Mouse (Mus musculus): ENCODE data around the gene Kirrel.

The Kirrel gene

DNA sequence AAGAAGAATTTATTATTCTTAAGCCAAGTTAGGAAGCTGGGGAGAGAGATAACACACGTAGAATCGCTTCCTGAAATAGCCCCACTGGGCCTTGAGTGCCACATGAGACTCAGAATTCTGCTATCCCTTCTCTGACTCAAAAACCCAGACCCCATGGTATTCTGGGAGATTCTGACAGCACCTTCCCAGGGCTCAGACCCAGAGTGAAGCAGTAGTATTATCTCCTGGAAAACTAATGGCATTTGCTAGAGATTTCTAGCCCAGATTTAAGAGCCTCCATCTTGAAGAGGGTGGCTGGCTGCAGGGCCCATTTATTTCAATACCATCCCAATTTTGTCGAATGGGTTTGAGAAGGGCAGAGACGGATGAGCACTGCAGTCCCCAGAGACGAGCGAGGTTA, 6.9 kb downstream of the Kirrel start:
- DNase-seq (ENCODE audit: low spot score): no peak

GRCm38 (mm10) chr3:87165291-87165881, 9.2 kb downstream of the Kirrel start:
- DNase-seq (ENCODE audit: low spot score): no peak

- DNase-seq (ENCODE audit: low spot score): no peak
Measured at GRCm38 (mm10) chr3:87164099-87164815, 10.3 kb downstream of the Kirrel start.

GRCm38 (mm10) chr3:87163116-87163515, 11.4 kb downstream of the Kirrel start:
- no peak for DNase-seq (ENCODE audit: low spot score)

GRCm38 (mm10) chr3:87162380-87162779, 12.2 kb downstream of the Kirrel start:
- DNase-seq (ENCODE audit: low spot score): no peak

DNA sequence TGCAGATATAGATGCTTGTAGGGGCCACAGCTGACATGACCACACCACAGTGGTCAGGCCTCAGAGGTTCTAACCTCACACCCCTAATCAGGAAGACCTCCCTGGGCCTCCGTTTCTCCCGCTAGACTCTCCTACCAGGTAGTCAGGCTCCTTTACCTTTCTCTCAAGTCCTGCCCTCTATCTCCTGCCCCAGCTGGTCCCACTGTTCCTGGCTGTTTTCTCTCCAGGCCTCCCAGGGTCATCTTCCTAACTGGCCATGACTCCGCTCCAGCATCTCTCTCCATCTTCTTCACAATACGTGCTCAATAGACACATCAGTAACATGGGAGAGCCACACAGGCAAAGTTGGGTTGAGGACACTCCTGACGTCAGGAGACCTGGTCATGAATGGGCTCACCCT, 12.9 kb downstream of the Kirrel start:
- no peak for DNase-seq (ENCODE audit: low spot score)

DNA sequence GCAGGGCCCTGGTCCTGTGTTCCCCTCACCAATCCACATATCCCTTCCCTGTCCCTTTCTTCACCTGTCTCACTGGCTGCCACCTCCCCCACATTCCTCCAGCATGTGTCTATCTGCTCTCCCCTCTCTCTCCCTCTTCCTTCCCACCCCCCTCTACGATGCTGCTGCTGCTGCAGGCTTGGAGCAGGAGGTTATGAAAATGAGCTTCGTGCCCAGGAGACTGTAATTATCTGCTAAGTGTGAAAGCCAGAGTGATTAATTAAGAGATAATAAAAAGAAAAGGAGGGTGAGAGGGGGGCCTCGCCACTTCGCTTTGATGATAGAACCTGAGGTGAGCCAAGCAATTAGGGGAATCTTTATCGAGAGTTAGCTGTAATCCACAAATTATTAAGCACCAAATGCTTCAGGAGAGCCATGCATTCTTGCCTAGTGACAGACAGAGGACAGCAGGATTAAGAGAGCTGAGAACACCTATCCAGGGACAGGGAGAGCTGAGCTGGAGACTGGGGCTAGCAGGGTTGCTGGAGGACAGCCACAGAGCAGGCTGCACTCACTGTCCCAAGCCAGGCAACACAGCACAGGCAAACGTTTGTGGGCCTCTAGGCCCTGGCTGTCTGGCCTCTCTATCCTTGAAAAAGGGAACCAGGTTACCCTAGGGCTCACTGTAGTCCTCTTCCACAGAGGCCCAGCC, 13.6 kb downstream of the Kirrel start:
- DNase-seq (ENCODE audit: low spot score): no peak

GRCm38 (mm10) chr3:87159190-87159589, 15.4 kb downstream of the Kirrel start:
- no peak for DNase-seq (ENCODE audit: low spot score)

DNA sequence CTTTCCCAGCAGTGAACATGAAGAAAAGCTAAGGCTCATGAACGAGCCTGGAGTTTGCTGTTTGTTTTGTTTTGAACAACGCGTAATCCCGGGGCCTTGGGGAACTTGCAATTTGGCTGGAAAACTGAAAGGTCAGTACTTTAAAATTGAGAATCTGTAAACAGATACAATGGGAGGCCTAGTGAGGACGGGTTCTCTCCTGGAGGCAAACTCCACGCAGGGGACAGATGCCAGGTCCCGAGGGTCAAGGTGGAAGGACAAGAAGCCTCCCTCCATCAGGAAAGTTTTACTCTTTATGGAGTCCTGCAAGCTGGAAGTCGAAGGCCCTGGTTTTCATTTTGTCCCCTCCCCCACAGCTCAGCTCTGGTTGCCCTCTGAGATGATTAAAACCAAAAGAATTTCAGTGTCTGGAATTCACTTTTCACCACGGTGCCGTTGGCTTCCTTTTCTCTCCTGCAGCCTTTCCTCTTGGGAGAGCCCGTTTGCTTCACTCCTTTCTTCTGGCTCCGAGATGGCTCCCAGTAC, 16.7 kb downstream of the Kirrel start:
- DNase-seq (ENCODE audit: low spot score): peak; percentile 42

GRCm38 (mm10) chr3:87157297-87157696, 17.2 kb downstream of the Kirrel start:
- no peak for DNase-seq (ENCODE audit: low spot score)

DNA sequence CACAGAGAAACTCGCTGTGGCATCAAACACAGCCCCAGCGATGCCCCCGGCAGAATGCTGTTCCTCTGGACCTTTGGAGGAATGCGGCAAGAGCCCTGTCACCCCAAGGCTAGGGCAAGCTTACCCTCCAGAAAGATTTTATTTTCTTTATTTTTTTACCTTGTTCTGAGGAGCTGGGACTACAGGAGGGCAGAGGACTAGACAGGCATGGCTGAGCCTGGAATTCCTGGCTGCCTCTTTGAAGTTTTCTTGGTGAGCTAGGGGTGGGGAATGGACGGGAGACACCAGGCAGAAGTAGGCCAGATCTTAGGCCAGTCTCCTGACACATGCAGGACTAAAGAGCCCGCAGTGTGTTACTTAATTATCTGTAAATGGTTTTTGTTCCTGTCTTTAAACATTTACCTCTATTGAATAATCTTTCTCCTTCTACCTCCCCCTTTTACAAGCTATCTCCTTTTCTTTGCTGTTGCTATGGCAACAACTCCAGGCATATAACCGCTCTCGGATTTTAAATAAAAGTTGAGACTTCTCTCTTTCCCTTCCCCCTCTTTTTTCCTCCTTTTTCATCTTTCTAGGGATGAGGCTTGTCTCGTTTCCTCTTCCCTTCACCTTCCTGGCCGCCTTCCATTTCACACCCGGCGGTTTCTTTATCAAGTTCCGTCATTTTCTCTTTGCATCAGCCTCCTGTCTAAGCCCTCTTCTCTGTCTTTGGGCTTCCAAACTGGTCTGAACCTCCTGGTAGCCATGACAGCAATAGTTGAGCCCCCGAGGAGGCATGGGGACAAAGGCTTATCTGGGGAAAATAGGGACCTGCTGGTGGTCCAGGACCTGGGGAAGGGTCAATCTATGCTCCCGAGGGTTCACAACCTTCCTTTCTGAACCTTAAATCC, 19.9 kb downstream of the Kirrel start:
- DNase-seq (ENCODE audit: low spot score): no peak

GRCm38 (mm10) chr3:87153038-87153437, 21.5 kb downstream of the Kirrel start:
- no peak for DNase-seq (ENCODE audit: low spot score)

GRCm38 (mm10) chr3:87152111-87152738, 22.3 kb downstream of the Kirrel start:
- DNase-seq (ENCODE audit: low spot score): no peak

- DNase-seq (ENCODE audit: low spot score): no peak
Measured at GRCm38 (mm10) chr3:87151294-87151826, 23.2 kb downstream of the Kirrel start.

- no peak for DNase-seq (ENCODE audit: low spot score)
Measured at GRCm38 (mm10) chr3:87150689-87151244, 23.8 kb downstream of the Kirrel start.

DNA sequence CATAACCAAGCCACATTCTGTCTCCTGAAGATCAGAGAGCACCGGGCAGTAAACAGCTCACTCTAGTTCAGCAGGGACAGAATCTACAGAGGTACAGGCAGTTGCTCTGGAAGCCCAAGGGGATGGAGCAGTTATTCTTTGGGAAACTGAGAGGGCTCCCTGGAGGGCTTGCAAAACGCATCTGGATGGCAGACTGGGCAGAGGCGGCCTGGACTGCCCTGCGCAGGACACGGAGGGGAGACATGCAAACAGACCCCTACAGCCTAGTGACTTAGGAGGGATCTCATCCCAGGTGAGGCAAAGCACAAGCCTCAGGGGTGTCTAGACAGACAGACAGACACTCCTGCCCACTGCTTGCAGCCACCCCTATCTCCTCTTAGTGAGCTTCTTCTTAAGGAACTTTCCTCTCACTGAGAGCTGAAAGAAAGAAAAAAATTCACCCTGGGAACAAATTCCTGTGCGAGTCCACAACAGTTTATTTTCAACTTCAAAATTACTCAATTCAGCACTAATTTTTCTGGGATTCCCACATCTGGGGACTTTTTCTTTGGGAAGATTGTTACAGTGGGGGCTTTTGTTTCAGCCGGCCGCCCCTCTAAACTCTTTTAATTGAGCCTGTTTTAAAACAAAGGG, 24.4 kb downstream of the Kirrel start:
- DNase-seq (ENCODE audit: low spot score): no peak

DNA sequence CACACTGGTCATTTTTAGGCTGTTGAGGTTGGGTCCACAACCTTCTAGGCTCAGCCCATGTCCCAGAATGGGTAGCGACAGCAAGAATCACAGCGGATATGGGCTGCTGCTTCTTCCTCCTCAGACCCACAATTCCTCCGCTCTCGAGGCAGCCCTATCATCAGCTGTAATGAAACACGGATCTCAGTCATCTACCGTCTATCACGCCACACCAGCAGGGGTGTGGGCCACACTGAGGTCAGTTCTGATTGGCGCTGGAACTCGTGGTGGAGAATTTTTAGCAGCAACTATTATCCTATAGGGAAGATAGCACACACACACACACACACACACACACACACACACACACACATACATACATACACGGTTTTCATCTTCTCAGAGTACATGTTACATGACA, 25.1 kb downstream of the Kirrel start:
- DNase-seq (ENCODE audit: low spot score): no peak

GRCm38 (mm10) chr3:87144476-87145240, 29.9 kb downstream of the Kirrel start:
- no peak for DNase-seq (ENCODE audit: low spot score)

GRCm38 (mm10) chr3:87140284-87140683, 34.3 kb downstream of the Kirrel start:
- no peak for DNase-seq (ENCODE audit: low spot score)

GRCm38 (mm10) chr3:87136782-87137181, 37.8 kb downstream of the Kirrel start:
- no peak for DNase-seq (ENCODE audit: low spot score)
